Mouse (Mus musculus): ENCODE data around the gene Stt3b.

DNA sequence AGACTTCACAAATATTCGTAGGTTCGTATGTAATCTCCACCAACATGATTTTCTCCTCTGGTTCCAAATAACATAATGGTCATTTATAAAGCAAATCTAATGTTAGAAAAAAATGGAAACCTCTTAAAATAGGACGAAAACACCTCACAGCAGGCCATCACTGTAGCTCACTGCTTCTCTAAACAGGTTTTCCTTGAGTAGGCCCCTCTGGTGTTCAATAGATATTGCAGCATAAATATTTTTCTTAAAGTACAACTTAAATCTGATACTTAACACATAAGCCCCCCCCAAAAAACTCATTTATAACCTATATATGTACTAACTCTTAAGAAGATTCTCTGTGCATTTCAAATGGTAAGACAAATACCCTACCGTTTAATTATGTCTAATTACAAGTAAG, 1.8 kb downstream of the Stt3b start:
- TF ChIP-seq CTCF (IDR thresholded peaks at IDR 0.05; ENCODE audit: borderline replicate concordance, control insufficient read depth, extremely low read depth, insufficient read depth, low read length, poor library complexity) (no peak), POLR2A (IDR thresholded peaks at IDR 0.05; ENCODE audit: control insufficient read depth, extremely low read depth, insufficient read depth, low read length, poor library complexity) (no peak)

Data from thymus, adult 2 months (tissue).